Mouse (Mus musculus) right cerebral cortex, postnatal 25 days (tissue): Measurements from ENCODE around the gene Lilra5.
"Not testable (repeated sequence)": the region's sequence is repeated elsewhere in the genome, so short reads cannot be mapped to it uniquely, and the experiment has no call there.

Source experiments
- DNase-seq: peaks from one replicate; pipeline ENCODE4 v3.0.0; 2022

Lilra5 gene

GRCm38 (mm10) chr7:4237454-4237853 lies at the start of gene Lilra5:
Gene Lilra5 (plus strand): TSS chr7:4237754.
- DNase-seq, result no peak

- no peak for DNase-seq
These were observed 30.4 kb upstream of the Lilra5 start for GRCm38 (mm10) chr7:4207126-4207525.

GRCm38 (mm10) chr7:4208626-4209025 lies 28.9 kb upstream of the Lilra5 start:
- no peak for DNase-seq

GRCm38 (mm10) chr7:4213436-4213835 lies 24.1 kb upstream of the Lilra5 start:
- not testable (repeated sequence) for DNase-seq

GRCm38 (mm10) chr7:4215396-4215795 lies 22.2 kb upstream of the Lilra5 start:
- no peak for DNase-seq

GRCm38 (mm10) chr7:4215805-4216204 lies 21.7 kb upstream of the Lilra5 start:
- DNase-seq, result no peak

- DNase-seq, result no peak
These were observed 2.0 kb upstream of the Lilra5 start for GRCm38 (mm10) chr7:4235536-4235935.

- no peak for DNase-seq
These were observed 1.6 kb downstream of the Lilra5 start for GRCm38 (mm10) chr7:4239038-4239721.

GRCm38 (mm10) chr7:4251211-4251610 lies 13.7 kb downstream of the Lilra5 start:
- not testable (repeated sequence) for DNase-seq

GRCm38 (mm10) chr7:4256060-4256459 lies 18.5 kb downstream of the Lilra5 start:
- not testable (repeated sequence) for DNase-seq

- not testable (repeated sequence) for DNase-seq
These were observed 23.0 kb downstream of the Lilra5 start for GRCm38 (mm10) chr7:4260521-4260920.

- DNase-seq, result not testable (repeated sequence)
These were observed 34.6 kb downstream of the Lilra5 start for GRCm38 (mm10) chr7:4272106-4272505.

GRCm38 (mm10) chr7:4273874-4274273 lies 36.3 kb downstream of the Lilra5 start:
- DNase-seq, result not testable (repeated sequence)

- not testable (repeated sequence) for DNase-seq
These were observed 37.9 kb downstream of the Lilra5 start for GRCm38 (mm10) chr7:4275500-4275899.

GRCm38 (mm10) chr7:4292638-4293037 lies 55.1 kb downstream of the Lilra5 start:
- no peak for DNase-seq
